Mouse (Mus musculus): ENCODE measurements around the gene Taok3. TPM values are rescaled to one million over a fixed set of nuclear protein-coding genes. Genes with fewer than 3 reads are reported as not detected.

Gene Taok3
- total RNA-seq, 2 experiments from 2014 or later, result 9.0 to 9.3 TPM

- intact Hi-C loops (cut with DNase I), result no loop called here
- no peak for DNase-seq
Measured at GRCm38 (mm10) chr5:117241935-117242531, 122.1 kb downstream of the Taok3 start.

- DNase-seq, result no peak
- intact Hi-C loops (cut with DNase I), result no loop called here
Measured at GRCm38 (mm10) chr5:117242671-117243478, 122.9 kb downstream of the Taok3 start.

GRCm38 (mm10) chr5:117245170-117245569 is 125.2 kb downstream of the Taok3 start:
- intact Hi-C loops (cut with DNase I), result no loop called here

GRCm38 (mm10) chr5:117248351-117248750 is 128.4 kb downstream of the Taok3 start:
- intact Hi-C loops (cut with DNase I), result no loop called here
- no peak for DNase-seq

More at GRCm38 (mm10) chr5:117245170-117245569, 125.2 kb downstream of the Taok3 start:
- DNase-seq, result no peak

GRCm38 (mm10) chr5:117250796-117251195 is 130.9 kb downstream of the Taok3 start:
- intact Hi-C loops (cut with DNase I), result no loop called here
- DNase-seq, result no peak

- intact Hi-C loops (cut with DNase I), result no loop called here
- no peak for DNase-seq
Measured at GRCm38 (mm10) chr5:117251763-117252162, 131.8 kb downstream of the Taok3 start.

- intact Hi-C loops (cut with DNase I), result no loop called here
- DNase-seq, result no peak
Measured at GRCm38 (mm10) chr5:117258276-117258675, 138.3 kb downstream of the Taok3 start.

- DNase-seq, result no peak
- intact Hi-C loops (cut with DNase I), result no loop called here
Measured at GRCm38 (mm10) chr5:117263566-117263965, 143.6 kb downstream of the Taok3 start.

- DNase-seq, result no peak
- intact Hi-C loops (cut with DNase I), result no loop called here
Measured at GRCm38 (mm10) chr5:117264701-117265100, 144.8 kb downstream of the Taok3 start.

GRCm38 (mm10) chr5:117267913-117268312 is 148.0 kb downstream of the Taok3 start:
- intact Hi-C loops (cut with DNase I), result no loop called here
- no peak for DNase-seq

- DNase-seq, result no peak
- intact Hi-C loops (cut with DNase I), result no loop called here
Measured at GRCm38 (mm10) chr5:117268749-117269148, 148.8 kb downstream of the Taok3 start.

GRCm38 (mm10) chr5:117269395-117269794 is 149.5 kb downstream of the Taok3 start:
- intact Hi-C loops (cut with DNase I), result no loop called here
- no peak for DNase-seq

- intact Hi-C loops (cut with DNase I), result no loop called here
- DNase-seq, result no peak
Measured at GRCm38 (mm10) chr5:117271945-117272344, 152.0 kb downstream of the Taok3 start.

- intact Hi-C loops (cut with DNase I), result no loop called here
- DNase-seq, result no peak
Measured at GRCm38 (mm10) chr5:117274817-117275216, 154.9 kb downstream of the Taok3 start.

GRCm38 (mm10) chr5:117277784-117278183 is 157.9 kb downstream of the Taok3 start:
- intact Hi-C loops (cut with DNase I), result no loop called here
- DNase-seq, result no peak

GRCm38 (mm10) chr5:117278809-117279668 is 159.1 kb downstream of the Taok3 start:
- intact Hi-C loops (cut with DNase I), result no loop called here
- peak; percentile 14 to 40 for DNase-seq

GRCm38 (mm10) chr5:117279669-117280050 is 159.7 kb downstream of the Taok3 start:
- DNase-seq, result no peak
- intact Hi-C loops (cut with DNase I), result no loop called here

- intact Hi-C loops (cut with DNase I), result no loop called here
- no peak for DNase-seq
Measured at GRCm38 (mm10) chr5:117281536-117281935, 161.6 kb downstream of the Taok3 start.

GRCm38 (mm10) chr5:117282360-117282759 is 162.4 kb downstream of the Taok3 start:
- DNase-seq, result no peak
- intact Hi-C loops (cut with DNase I), result no loop called here

GRCm38 (mm10) chr5:117284029-117284428 is 164.1 kb downstream of the Taok3 start:
- no peak for DNase-seq
- intact Hi-C loops (cut with DNase I), result no loop called here

GRCm38 (mm10) chr5:117284682-117285081 is 164.8 kb downstream of the Taok3 start:
- intact Hi-C loops (cut with DNase I), result no loop called here
- DNase-seq, result no peak
